Mouse (Mus musculus) urinary bladder, postnatal 14 days (tissue): Measurements from ENCODE around the gene Sh2d2a.
"Not testable (repeated sequence)": the region's sequence is repeated elsewhere in the genome, so short reads cannot be mapped to it uniquely, and the experiment has no call there.

Experiments
- DNase-seq: peaks from one replicate; pipeline ENCODE4 v3.0.0; 2021; ENCODE audit warnings: low spot score

The Sh2d2a gene

GRCm38 (mm10) chr3:87855936-87856335 lies 9.4 kb downstream of the Sh2d2a start:
- no peak for DNase-seq

- DNase-seq: no peak
Observed at GRCm38 (mm10) chr3:87857666-87858065, 11.1 kb downstream of the Sh2d2a start.

- DNase-seq: peak; percentile 67
Observed at GRCm38 (mm10) chr3:87859813-87860212, 13.3 kb downstream of the Sh2d2a start.

- not testable (repeated sequence) for DNase-seq
Observed at GRCm38 (mm10) chr3:87864111-87864510, 17.6 kb downstream of the Sh2d2a start.

- DNase-seq: no peak
Observed at GRCm38 (mm10) chr3:87877730-87878129, 31.2 kb downstream of the Sh2d2a start.

- no peak for DNase-seq
Observed at GRCm38 (mm10) chr3:87884291-87884690, 37.7 kb downstream of the Sh2d2a start.

- peak; percentile 42 for DNase-seq
Observed at GRCm38 (mm10) chr3:87884708-87885251, 38.2 kb downstream of the Sh2d2a start.

GRCm38 (mm10) chr3:87885281-87886003 lies 38.9 kb downstream of the Sh2d2a start, which contains the start of gene Prcc:
Gene Prcc (minus strand): TSS chr3:87885608.
- DNase-seq: peak; percentile 89

- DNase-seq: peak; percentile 33
Observed at GRCm38 (mm10) chr3:87886004-87886365, 39.4 kb downstream of the Sh2d2a start.

- no peak for DNase-seq
Observed at GRCm38 (mm10) chr3:87886416-87886815, 39.9 kb downstream of the Sh2d2a start.

GRCm38 (mm10) chr3:87887400-87887799 lies 40.8 kb downstream of the Sh2d2a start:
- DNase-seq: not testable (repeated sequence)

GRCm38 (mm10) chr3:87891481-87891880 lies 44.9 kb downstream of the Sh2d2a start:
- DNase-seq: no peak

GRCm38 (mm10) chr3:87893367-87893905 lies 46.9 kb downstream of the Sh2d2a start:
- DNase-seq: no peak

GRCm38 (mm10) chr3:87899266-87899665 lies 52.7 kb downstream of the Sh2d2a start:
- no peak for DNase-seq

GRCm38 (mm10) chr3:87899776-87900175 lies 53.2 kb downstream of the Sh2d2a start:
- DNase-seq: no peak

GRCm38 (mm10) chr3:87901036-87901624 lies 54.6 kb downstream of the Sh2d2a start:
- no peak for DNase-seq

- DNase-seq: not testable (repeated sequence)
Observed at GRCm38 (mm10) chr3:87901959-87902358, 55.4 kb downstream of the Sh2d2a start.

GRCm38 (mm10) chr3:87903821-87904220 lies 57.3 kb downstream of the Sh2d2a start:
- no peak for DNase-seq
